ENCODE assay signal across 7 mouse cellular contexts in genomic region chr14:71672481-71672880, GRCm38 (mm10).
"Had no signal": no experiment of that assay in that cellular context is flagged by ENCODE, and none has a peak within 500 bp of the region (broad histone marks: within the 10 kb centered on the region; RNA-seq: fewer than 3 reads in every experiment).

No protein-coding gene starts in this region.

- DNase-seq: kidney, postnatal 14 days; kidney, postnatal 4 days; left cerebral cortex, postnatal 4 days; liver, postnatal 0 days; lung, embryonic 14.5 days; thymus, adult 18-20 months; thymus, postnatal 36 days had no signal
